Mouse (Mus musculus) left cerebral cortex, adult 11 months (tissue): ENCODE measurements at regions not wholly inside any gene's neighbourhood (a gene's known extent, or its start where the extent isn't known, plus 50 kb on each side); places are given as distances from the start of the nearest gene placed in this dataset.

Experiments used
- DNase-seq: peaks from one replicate; pipeline ENCODE4 v3.0.0; 2022; ENCODE audit warnings: low spot score

- peak; percentile 47 for DNase-seq
These were observed 92.4 kb upstream of the Huwe1 start for GRCm38 (mm10) chrX:151708055-151708670.
